Mouse (Mus musculus): Measurements from ENCODE around the gene Ttc37.

Gene Ttc37

DNA sequence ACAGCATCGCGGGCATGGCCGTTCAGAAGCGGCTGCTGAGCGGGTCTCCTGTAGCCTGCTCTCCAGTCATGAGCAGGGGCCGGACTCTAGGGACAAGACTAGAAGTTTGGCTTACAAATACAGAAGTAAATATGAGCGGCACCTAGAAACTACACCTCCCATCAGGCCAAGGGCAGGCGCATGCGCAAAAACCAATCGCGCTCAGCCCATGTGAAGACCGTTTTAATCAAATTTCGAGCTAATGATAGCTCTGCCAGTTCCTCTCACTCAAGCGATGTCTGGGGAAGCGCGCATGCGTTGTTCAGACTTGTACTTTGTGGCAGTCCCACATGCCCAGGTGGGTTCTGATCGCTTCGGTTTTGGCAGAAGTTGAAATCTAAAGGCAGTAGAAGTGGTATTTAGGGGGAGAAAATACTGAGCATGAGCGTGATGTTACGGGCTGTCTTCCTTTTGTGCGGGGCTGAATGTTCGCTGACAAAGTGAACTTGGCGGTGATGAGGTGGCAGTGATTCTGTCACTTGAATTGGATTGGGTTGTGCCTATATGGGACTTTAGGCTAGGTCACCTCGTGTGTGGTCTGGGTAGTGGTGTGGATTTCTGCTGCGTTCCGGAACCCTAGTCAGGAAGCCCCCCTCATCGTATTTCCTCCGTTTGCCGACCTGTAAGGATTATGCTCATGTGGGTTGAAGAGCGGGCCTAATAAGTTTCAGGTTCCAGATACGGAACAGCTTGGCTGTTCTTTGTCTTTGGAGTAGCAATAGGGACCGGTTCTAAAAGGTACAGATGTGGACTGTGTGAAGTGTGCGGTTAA, at the start of gene Ttc37, which contains the start of gene Arsk:
TSS of gene Ttc37 (plus strand) at position 242 of the 811 bp plus-strand sequence.
TSS of gene Arsk (minus strand) at position 168 of the 811 bp plus-strand sequence.
- in situ Hi-C loops (cut with MboI): no loop called here

- in situ Hi-C loops (cut with MboI): no loop called here
These were observed 42.9 kb upstream of the Ttc37 start for GRCm38 (mm10) chr13:76055391-76056232.

- in situ Hi-C loops (cut with MboI): no loop called here
These were observed 42.2 kb upstream of the Ttc37 start for GRCm38 (mm10) chr13:76056261-76056724.

DNA sequence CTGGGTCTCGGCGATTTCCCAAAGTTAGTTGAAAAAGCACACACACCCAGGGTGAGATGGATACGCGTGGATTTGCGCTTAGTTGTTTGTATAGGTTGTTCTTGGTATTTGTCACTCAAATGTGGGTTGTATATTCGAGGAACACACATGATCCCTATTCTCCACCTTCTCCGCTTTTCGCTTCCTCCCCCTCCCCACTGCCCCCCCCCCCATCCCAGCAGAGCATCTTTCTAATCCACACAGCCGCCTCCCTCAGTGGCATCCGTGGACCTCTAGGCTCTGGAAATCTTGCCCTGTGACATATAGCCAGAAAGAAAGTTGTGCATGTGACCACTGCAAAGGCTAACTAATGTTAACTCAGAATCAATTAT, 41.7 kb upstream of the Ttc37 start, which contains the start of gene Gpr150:
TSS of gene Gpr150 (minus strand) at position 101 of the 371 bp plus-strand sequence.
- in situ Hi-C loops (cut with MboI): no loop called here

GRCm38 (mm10) chr13:76057267-76058069, 41.1 kb upstream of the Ttc37 start:
- in situ Hi-C loops (cut with MboI): no loop called here

DNA sequence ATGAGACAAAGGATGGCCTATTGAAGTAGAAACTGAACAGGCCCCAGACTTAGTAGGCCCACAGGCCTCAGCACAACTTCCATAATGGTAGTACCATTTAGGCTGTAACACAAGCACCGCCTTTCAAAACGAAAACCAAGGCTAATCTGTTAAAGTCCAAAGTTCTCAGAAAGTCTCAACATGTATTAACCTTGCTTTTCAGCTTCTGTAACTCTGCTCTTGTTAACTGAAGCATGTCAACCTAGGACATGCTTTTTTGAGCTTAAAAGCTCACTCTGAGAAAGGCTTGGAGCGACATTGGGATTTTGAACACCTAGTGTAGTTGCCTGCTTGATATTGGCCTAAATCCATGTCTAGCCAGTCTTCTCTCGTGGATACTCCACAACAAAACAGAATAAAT, 38.9 kb upstream of the Ttc37 start:
- in situ Hi-C loops (cut with MboI): no loop called here

- in situ Hi-C loops (cut with MboI): no loop called here
These were observed 36.4 kb upstream of the Ttc37 start for GRCm38 (mm10) chr13:76062126-76062525.

- in situ Hi-C loops (cut with MboI): no loop called here
These were observed 36.0 kb upstream of the Ttc37 start for GRCm38 (mm10) chr13:76062569-76062968.

- in situ Hi-C loops (cut with MboI): no loop called here
These were observed 35.0 kb upstream of the Ttc37 start for GRCm38 (mm10) chr13:76063548-76063947.

GRCm38 (mm10) chr13:76064363-76064945, 34.1 kb upstream of the Ttc37 start:
- in situ Hi-C loops (cut with MboI): no loop called here

GRCm38 (mm10) chr13:76074323-76074722, 24.2 kb upstream of the Ttc37 start:
- in situ Hi-C loops (cut with MboI): no loop called here

DNA sequence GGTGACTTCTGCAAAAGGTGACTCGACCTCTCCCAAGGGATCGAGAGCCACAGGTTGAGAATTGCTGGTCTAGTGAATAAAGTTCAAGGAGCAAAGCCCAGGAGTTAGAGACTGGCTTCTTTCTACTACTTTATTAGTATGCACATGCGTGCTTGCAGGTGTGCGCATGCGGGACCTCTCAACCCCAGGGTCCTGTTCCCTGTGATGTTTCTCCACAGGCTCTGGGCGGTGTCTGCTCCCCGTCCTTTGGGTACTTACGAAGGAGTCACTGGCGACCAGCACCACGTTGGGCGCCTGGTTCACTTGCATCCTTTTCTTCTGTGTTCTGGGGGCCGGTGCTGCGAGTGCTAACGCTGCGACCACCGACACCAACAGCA, 430 bp upstream of the Ttc37 start:
- in situ Hi-C loops (cut with MboI): no loop called here

DNA sequence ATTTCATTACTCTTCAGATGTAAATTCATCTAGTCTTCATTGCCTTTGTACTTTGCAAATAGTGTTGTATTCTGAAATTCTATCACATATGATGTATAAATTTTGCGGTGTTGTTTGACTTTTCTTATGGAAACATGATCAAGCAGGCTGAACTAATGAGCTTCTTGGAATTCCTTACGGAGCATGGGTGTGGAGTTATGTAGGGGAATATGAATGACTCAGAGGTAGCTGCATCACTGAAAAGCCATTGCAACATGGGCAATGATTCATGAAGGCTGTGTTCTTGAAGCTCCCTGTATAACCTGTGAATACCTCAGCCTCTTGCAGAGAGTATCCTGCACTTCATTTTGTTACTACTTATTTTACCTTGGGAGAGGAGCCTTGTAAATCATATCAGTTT, 3.5 kb downstream of the Ttc37 start:
- in situ Hi-C loops (cut with MboI): no loop called here

DNA sequence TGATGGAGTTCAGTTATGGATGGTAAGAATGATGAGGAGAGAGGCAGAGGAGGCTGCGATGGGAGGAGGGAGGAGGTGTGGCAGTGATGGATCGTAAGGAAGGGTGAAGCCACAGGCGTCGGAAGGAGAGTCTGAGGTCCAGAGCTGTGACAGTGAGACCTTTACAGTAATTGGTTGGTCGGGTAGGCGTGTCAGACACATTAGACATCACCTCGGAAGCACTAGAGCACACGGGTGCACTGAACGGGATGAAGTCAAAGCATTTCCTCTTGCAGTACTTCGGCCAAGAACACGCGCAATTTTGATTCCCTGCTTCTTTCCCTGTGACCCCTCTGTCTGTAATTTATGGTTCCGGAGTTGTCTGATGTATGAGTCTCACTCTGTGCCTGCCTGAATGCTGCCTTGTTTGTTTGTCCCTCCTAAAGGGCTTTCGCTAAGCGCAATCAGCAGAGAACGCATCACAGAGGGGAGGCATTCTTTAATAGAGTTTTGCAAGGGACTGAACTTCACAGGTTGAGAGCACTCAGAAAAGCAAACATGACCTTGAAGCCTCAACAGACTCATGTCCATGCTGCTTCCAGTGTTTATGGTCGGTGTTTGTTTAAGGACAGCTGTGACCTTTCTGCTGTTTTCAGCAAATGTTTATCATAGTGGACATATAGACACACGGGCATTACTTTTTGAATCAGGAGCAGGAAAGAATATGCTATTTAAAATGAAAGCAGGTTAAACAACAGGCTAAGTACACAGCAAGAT, 10.7 kb downstream of the Ttc37 start:
- in situ Hi-C loops (cut with MboI): no loop called here

DNA sequence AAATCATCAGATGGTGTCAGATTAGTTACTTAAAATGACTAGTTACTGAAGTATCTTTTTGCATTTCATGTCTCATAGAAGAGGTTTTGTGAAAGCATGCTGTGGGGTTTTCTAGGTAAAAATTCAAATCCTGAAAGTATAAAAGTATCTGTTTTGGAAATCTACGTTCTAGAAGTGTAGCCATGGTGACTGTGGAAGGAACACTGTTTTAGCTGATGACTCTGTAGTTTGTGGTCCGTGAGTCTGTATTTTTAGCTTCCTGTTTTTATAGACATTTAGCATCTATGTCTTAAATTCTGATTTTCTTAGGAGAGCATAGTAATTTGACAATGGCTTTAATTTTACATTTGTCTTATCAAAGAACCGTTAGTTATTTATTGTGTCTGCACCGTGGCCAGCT, 30.3 kb downstream of the Ttc37 start:
- in situ Hi-C loops (cut with MboI): no loop called here

DNA sequence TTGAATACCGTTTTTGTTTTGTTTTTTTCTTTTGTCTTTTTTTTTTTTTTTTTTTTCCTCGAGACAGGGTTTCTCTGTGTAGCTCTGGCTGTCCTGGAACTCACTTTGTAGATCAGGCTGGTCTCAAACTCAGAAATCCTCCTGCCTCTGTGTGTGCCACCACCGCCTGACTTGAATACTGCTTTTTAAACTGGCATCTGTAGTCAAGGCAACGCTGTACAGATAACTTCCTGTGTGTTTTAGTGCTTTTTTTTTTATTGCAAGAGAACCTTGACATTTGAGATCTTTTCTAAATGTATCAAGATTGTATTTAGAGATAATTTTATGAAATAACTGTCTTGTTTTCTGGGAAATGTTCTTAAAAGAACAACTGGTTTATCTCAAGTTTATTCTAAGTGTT, 33.9 kb downstream of the Ttc37 start:
- in situ Hi-C loops (cut with MboI): no loop called here

GRCm38 (mm10) chr13:76138862-76139261, 40.3 kb downstream of the Ttc37 start:
- in situ Hi-C loops (cut with MboI): no loop called here

GRCm38 (mm10) chr13:76141117-76141808, 42.7 kb downstream of the Ttc37 start:
- in situ Hi-C loops (cut with MboI): no loop called here

DNA sequence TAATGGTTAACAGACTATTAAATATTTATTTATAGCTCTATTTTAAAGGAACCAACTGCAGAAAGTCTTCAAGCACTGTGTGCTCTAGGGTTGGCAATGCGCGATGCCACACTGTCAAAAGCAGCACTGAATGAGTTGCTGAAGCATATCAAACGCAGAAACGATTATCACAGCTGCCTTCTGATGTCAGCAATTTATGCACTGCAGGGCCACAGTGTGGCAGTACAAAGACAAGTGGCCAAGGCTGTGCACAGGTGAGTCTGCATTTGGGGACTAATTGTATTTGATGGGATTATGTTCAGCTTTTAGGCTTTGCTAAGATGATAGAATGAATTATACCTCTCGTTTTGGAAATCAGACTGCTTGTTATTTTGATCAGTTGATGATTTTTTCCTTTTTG, 51.9 kb downstream of the Ttc37 start:
- in situ Hi-C loops (cut with MboI): no loop called here

DNA sequence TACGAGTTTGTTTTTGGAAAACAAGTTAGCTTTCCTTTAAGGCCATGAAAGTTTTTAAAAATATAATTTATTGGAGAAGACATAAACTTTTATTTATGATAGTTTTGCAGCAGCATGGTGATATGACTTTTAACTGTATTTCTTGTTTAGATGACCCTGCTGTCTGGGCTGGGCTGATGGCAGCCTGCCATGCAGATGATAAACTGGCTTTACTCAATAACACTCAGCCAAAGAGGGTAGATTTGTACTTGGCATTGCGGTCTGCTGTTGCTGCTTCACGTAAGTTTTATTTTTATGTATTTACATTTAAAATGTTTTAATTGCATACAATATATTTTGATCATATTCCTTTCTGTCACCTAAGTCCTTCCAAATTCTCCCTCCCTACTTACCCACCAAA, 58.6 kb downstream of the Ttc37 start:
- in situ Hi-C loops (cut with MboI): no loop called here
